Mouse (Mus musculus) small intestine, adult 2 months (tissue): ENCODE results near the gene Zbtb14. TPM values are rescaled to one million over a fixed set of nuclear protein-coding genes. Genes with fewer than 3 reads are reported as not detected.
A peak's percentile ranks its signal among the peaks of the same experiment; 100 is the strongest.

Experiments
- H3K27ac ChIP-seq: fragments of 200-500 bp; 2 replicates; pipeline ENCODE4 v1.5.1; 2012; ENCODE audit warnings: low read depth, low read length, control low read depth, inconsistent platforms; ENCODE audit not compliant: insufficient read depth
- H3K27me3 ChIP-seq: fragments of 200-500 bp; 2 replicates; pipeline ENCODE4 v1.6.1; 2012; ENCODE audit warnings: mild to moderate bottlenecking, moderate library complexity, low read length, inconsistent platforms; ENCODE audit not compliant: control insufficient read depth, insufficient read depth
- H3K36me3 ChIP-seq: fragments of 200-500 bp; 2 replicates; pipeline ENCODE4 v1.6.1; 2012; ENCODE audit warnings: mild to moderate bottlenecking, low read length, control low read depth, inconsistent platforms; ENCODE audit not compliant: control insufficient read depth, insufficient read depth
- H3K4me1 ChIP-seq: fragments of 200-500 bp; 2 replicates; pipeline ENCODE4 v1.6.1; 2012; ENCODE audit warnings: low read length, inconsistent platforms, mixed read lengths; ENCODE audit not compliant: control insufficient read depth, insufficient read depth, insufficient read length
- H3K4me3 ChIP-seq: fragments of 200-500 bp; 2 replicates; pipeline ENCODE4 v1.5.1; 2012; ENCODE audit warnings: low read depth, mild to moderate bottlenecking, control low read depth, inconsistent platforms, low read length, moderate library complexity
- CTCF ChIP-seq: fragments of 200-500 bp; IDR thresholded peaks from 2 replicates; pipeline ENCODE4 v1.5.1; 2012; ENCODE audit warnings: low read depth, mild to moderate bottlenecking, control low read depth, inconsistent platforms, low read length, moderate library complexity, mixed read lengths; ENCODE audit not compliant: insufficient replicate concordance, insufficient read length; ENCODE audit errors: extremely low read depth
- POLR2A ChIP-seq: fragments of 200-500 bp; IDR thresholded peaks from 2 replicates; pipeline ENCODE4 v1.6.1; 2012; ENCODE audit warnings: low read depth, mild to moderate bottlenecking, control low read depth, inconsistent platforms, low read length, moderate library complexity
- WGBS: fragments of 180-500 bp; shearing (Covaris S2); methylation state at CpG from one replicate; pipeline ENCODE4 v1.1.7; 2018; 5-methylcytosine and 5-hydroxymethylcytosine counted together
- polyA plus RNA-seq: library from polyadenylated mRNA; depleted of rRNA; stranded (reverse); fragments of >200 nt; gene quantifications from 2 replicates; pipeline ENCODE4 v1.2.3, GENCODE M21; 2012

Zbtb14 gene
- polyA plus RNA-seq, 1 experiment: 1.3 TPM

DNA sequence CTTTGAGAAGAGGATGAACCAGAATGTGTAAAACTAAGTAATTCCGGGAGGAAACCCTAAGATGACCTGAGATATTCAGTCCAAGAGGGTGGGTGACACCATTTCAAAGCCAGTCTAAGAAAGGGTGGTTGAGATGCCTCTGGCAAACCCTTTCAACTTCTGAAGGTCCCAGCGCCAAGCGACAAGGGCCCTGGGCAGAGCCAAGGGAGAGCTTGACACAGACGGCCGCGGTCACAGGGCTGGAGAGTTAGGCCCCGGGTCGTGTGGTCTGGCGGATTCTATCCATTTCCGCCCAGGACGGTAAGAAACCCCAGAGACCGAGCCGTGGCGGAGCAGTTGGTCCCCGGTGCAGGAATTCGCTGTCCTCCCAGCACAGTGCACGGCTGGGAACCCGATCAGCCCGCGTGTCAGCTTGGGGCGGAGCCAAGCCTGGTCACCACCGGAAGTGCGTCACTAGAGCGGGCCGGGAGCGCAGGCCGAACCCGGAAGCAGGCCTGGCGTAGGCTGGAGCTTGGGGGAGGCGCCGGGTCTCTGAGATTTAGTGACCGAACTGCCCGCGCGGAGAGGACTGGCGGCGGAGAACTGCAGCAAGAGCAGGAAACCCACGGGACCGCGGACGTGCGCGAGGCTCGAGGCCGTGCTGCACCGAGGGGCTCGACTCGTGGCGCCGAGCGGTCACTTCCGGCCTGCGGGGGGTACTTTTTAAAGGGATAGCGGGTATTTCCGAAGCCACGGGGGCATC is 34.2 kb downstream of the Zbtb14 start:
- H3K27ac ChIP-seq: peak overlapping the region; percentile 95
- H3K4me3 ChIP-seq: peak overlapping the region; percentile 94
- no peaks in the 10 kb centered on the region for H3K36me3 ChIP-seq
- H3K4me1 ChIP-seq: 0 out of 2 replicates have a peak, but pooled peaks cover 2% of the 10 kb centered on the region
- TF ChIP-seq POLR2A (peak; percentile 66), CTCF (no peak)
- WGBS: under 1% methylated on average over 56 of the region's 56 CpGs
- no peaks in the 10 kb centered on the region for H3K27me3 ChIP-seq

GRCm38 (mm10) chr17:69417724-69418373 is 35.0 kb downstream of the Zbtb14 start:
- Histone ChIP-seq H3K27ac (peak overlapping the region; percentile 95), H3K4me1 (0 out of 2 replicates have a peak, but pooled peaks cover 2% of the 10 kb centered on the region), H3K4me3 (peak overlapping the region; percentile 94), H3K27me3 (no peaks in the 10 kb centered on the region), H3K36me3 (no peaks in the 10 kb centered on the region)
- TF ChIP-seq CTCF (no peak), POLR2A (no peak)
- WGBS: 2% methylated on average over 26 of the region's 26 CpGs

GRCm38 (mm10) chr17:69421592-69421991 is 38.7 kb downstream of the Zbtb14 start:
- 23% methylated on average over 1 of the region's 1 CpGs for WGBS
- Histone ChIP-seq H3K27ac (no peak overlapping the region), H3K36me3 (no peaks in the 10 kb centered on the region), H3K4me3 (no peak overlapping the region), H3K4me1 (no peaks in the 10 kb centered on the region), H3K27me3 (no peaks in the 10 kb centered on the region)
- TF ChIP-seq POLR2A (no peak), CTCF (no peak)

GRCm38 (mm10) chr17:69437836-69438235 is 55.0 kb downstream of the Zbtb14 start:
- Histone ChIP-seq H3K27ac (no peak overlapping the region), H3K4me3 (no peak overlapping the region), H3K27me3 (peaks cover 16% of the 10 kb centered on the region), H3K36me3 (no peaks in the 10 kb centered on the region), H3K4me1 (peaks cover 3% of the 10 kb centered on the region)
- TF ChIP-seq POLR2A: no peak
- TF ChIP-seq CTCF: no peak
- WGBS: 70% methylated on average over 5 of the region's 5 CpGs

GRCm38 (mm10) chr17:69438486-69438885 is 55.6 kb downstream of the Zbtb14 start:
- H3K4me3 ChIP-seq: no peak overlapping the region

DNA sequence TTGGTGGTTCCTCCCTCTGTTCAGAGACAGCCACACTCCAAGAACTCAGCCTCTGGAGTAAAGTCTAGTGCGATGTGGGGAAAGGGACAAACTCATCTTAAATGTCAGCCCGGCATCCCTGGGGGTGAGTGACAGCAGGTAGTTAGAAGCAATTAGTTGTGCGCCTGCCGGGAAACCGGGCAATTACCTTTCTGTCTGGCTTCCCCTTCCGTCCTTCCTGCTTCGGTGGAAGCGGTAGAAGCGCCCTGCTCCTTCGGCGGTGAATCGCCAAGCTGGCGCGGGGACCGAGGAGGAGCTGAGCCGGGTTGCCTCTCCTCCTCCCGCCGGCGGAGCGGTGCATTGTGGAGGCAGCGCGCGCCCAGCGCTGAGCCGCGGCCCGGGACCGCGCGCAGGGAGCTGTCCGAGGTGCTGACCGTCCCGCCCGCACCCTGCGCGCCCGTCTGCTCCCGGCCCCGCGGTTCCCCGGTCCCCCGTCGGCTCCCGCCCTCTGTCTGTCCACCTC is 56.2 kb downstream of the Zbtb14 start, which contains the start of gene Akain1:
Gene Akain1 (plus strand): TSS at position 337 of the 502 bp plus-strand sequence.
- Histone ChIP-seq H3K4me1 (peaks cover 3% of the 10 kb centered on the region), H3K27me3 (peaks cover 16% of the 10 kb centered on the region), H3K4me3 (peak within 1 kb of the TSS; percentile 49), H3K36me3 (no peaks in the 10 kb centered on the region), H3K27ac (no peak within 1 kb of the TSS)
- WGBS: under 1% methylated on average over 43 of the region's 44 CpGs
- no peak for TF ChIP-seq POLR2A

More at GRCm38 (mm10) chr17:69438486-69438885, 55.6 kb downstream of the Zbtb14 start:
- Histone ChIP-seq H3K36me3 (no peaks in the 10 kb centered on the region), H3K27me3 (peaks cover 16% of the 10 kb centered on the region), H3K4me1 (peaks cover 3% of the 10 kb centered on the region), H3K27ac (no peak overlapping the region)
- 31% methylated on average over 14 of the region's 14 CpGs for WGBS
- TF ChIP-seq CTCF (no peak), POLR2A (no peak)
